In the genomic region with DNA sequence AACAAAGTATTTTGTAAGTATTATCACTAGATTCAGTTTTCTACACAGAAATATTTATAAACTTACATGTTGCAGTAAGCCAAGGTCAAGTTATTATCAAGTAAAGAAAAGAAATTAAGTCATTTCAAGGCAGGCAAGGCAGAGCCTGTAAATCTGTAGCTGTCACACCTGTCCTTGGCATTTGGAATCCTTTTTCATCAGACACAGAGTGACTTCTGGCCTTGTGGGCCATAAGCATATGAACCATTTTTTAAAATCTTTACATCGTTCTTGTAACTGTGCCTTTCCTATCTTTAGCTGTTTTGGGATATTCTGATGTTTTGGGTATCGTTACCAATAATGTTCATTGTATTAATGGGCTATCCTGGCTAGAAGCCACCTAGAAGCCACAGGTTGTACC, we compare ENCODE assay signal across 10 mouse cellular contexts.
"Had no signal": no experiment of that assay in that cellular context is flagged by ENCODE, and none has a peak within 500 bp of the region (broad histone marks: within the 10 kb centered on the region; RNA-seq: fewer than 3 reads in every experiment).

No protein-coding gene starts in this region.

- ATAC-seq: midbrain, embryonic 13.5 days; midbrain, embryonic 15.5 days had no signal

- DNase-seq: lung, adult 18-20 months; lung, embryonic 14.5 days; lung, postnatal 10 days; lung, postnatal 4 days; right cerebral cortex, postnatal 14 days; thymus, adult 18-20 months; thymus, postnatal 14 days; thymus, postnatal 36 days had no signal
